Comparison of ENCODE assay signal across 11 mouse cellular contexts in the genomic region with DNA sequence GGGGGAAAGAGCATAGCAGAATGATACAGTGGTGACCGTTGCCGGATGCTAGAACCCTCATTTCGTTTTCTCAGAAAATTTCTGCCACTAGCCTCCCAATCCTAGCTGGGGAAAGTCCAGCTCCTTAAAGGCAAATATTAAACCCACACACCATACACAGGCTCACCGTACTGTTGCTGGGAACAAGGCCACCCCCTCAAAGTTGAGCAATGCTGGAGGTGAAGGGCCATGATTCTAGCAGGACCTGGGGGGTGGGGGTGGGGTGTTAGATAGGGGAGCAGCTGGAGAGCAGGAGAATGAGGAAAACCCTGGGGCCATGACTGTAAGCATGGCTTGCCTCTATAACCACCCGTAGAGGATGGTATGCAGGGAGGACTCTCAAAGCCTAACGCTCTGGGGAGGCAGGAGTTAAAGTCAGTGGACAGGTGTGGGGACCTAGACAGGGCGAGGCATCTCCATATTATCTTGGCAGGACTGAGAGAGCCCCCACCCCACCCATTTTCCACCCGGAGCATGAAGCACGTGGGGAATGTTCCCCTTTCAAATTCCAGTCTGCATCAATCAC. TPM values are rescaled to one million over a fixed set of nuclear protein-coding genes. Genes with fewer than 3 reads are reported as not detected.
DNase-seq lines count a peak whose midpoint lies in the region; ATAC-seq and TF ChIP-seq lines count a peak whose summit lies in the region.
"Had no signal": no experiment of that assay in that cellular context is flagged by ENCODE, and none has a peak within 500 bp of the region (broad histone marks: within the 10 kb centered on the region; RNA-seq: fewer than 3 reads in every experiment).

No protein-coding gene starts in this region.

- ATAC-seq in heart, embryonic 16.5 days (replicated peaks; ENCODE audit: extremely low read depth, insufficient read depth, low FRiP score) = no peak
- ATAC-seq in hindbrain, embryonic 12.5 days (ENCODE audit: low FRiP score) = no peak
- ATAC-seq in liver, embryonic 16.5 days (ENCODE audit: low read depth) = peak; percentile 69
- ATAC-seq in megakaryocyte progenitor cell, adult 5-6 weeks (replicated peaks; ENCODE audit: poor library complexity) = no peak
- ATAC-seq in megakaryocyte, adult 5-6 weeks (ENCODE audit: poor library complexity, severe bottlenecking) = no peak
- ATAC-seq: inflammation-experienced regulatory T-cells, adult 6 months had no signal

- H3K27me3 ChIP-seq in heart, embryonic 16.5 days (ENCODE audit: control insufficient read depth, insufficient read depth, low read length) = peaks cover 44% of the 10 kb centered on the region
- peaks cover 20% of the 10 kb centered on the region for H3K27me3 ChIP-seq in heart, adult 2 months (ENCODE audit: control insufficient read depth, insufficient read depth, low read length)
- H3K27me3 ChIP-seq in hindbrain, embryonic 12.5 days = peaks cover 70% of the 10 kb centered on the region
- peaks cover 63% of the 10 kb centered on the region for H3K27me3 ChIP-seq in liver, embryonic 16.5 days (ENCODE audit: control insufficient read depth, insufficient read depth, low read depth, low read length)

- TF ChIP-seq CTCF in heart, adult 2 months (IDR thresholded peaks at IDR 0.05) = no peak
- no peak for TF ChIP-seq CTCF in brain, embryonic 14.5 days (IDR thresholded peaks at IDR 0.05; ENCODE audit: borderline replicate concordance, extremely low read depth, insufficient read depth, insufficient read length)

- 12% methylated on average over 9 of the region's 9 CpGs for WGBS in heart, embryonic 16.5 days
- WGBS in heart, adult 2 months = 32% methylated on average over 9 of the region's 9 CpGs
- 5% methylated on average over 9 of the region's 9 CpGs for WGBS in hindbrain, embryonic 12.5 days
- 7% methylated on average over 9 of the region's 9 CpGs for WGBS in liver, embryonic 16.5 days (ENCODE audit: insufficient replicate concordance)

- H3K4me2 ChIP-seq in heart, embryonic 16.5 days (ENCODE audit: low read depth, low read length) = peak overlapping the region; percentile 52
- peak overlapping the region; percentile 34; the same call in 1 of the 2 replicates for H3K4me2 ChIP-seq in hindbrain, embryonic 12.5 days (replicated peaks)
- peak overlapping the region; percentile 49 for H3K4me2 ChIP-seq in liver, embryonic 16.5 days (ENCODE audit: low read depth, low read length)

- peaks cover 9% of the 10 kb centered on the region for H3K9me3 ChIP-seq in heart, embryonic 16.5 days (replicated peaks; ENCODE audit: control insufficient read depth, low read length)
- peaks cover 12% of the 10 kb centered on the region for H3K9me3 ChIP-seq in hindbrain, embryonic 12.5 days (replicated peaks)
- H3K9me3 ChIP-seq in liver, embryonic 16.5 days (replicated peaks; ENCODE audit: control insufficient read depth, low read length) = peaks cover 3% of the 10 kb centered on the region; the same call in 1 of the 2 replicates

- DNase-seq in heart, adult 2 months = no peak
- peak; percentile 6 for DNase-seq in brain, embryonic 14.5 days (ENCODE audit: low read depth)
- DNase-seq in cerebellum, adult 9-11 months = no peak

- H3K4me3 ChIP-seq in heart, embryonic 16.5 days (ENCODE audit: low read length) = peak overlapping the region; percentile 54
- no peak overlapping the region for H3K4me3 ChIP-seq in heart, adult 2 months
- peak overlapping the region; percentile 22; the same call in 1 of the 2 replicates for H3K4me3 ChIP-seq in hindbrain, embryonic 12.5 days
- no peak overlapping the region for H3K4me3 ChIP-seq in liver, embryonic 16.5 days (ENCODE audit: low read depth, low read length)

- no peak overlapping the region for H3K27ac ChIP-seq in heart, embryonic 16.5 days (ENCODE audit: low read length)
- H3K27ac ChIP-seq in heart, adult 2 months = no peak overlapping the region
- H3K27ac ChIP-seq in hindbrain, embryonic 12.5 days = no peak overlapping the region
- H3K27ac ChIP-seq in liver, embryonic 16.5 days (ENCODE audit: low read length) = peak overlapping the region; percentile 24; the same call in 1 of the 2 replicates

- intact Hi-C loops in heart, adult 2 months (cut with DNase I) = no loop called here

- H3K79me2 ChIP-seq in heart, adult 2 months (replicated peaks; ENCODE audit: control insufficient read depth, insufficient read depth, low read length) = no peaks in the 10 kb centered on the region

- no peak for TF ChIP-seq POLR2A in heart, adult 2 months (IDR thresholded peaks at IDR 0.05; ENCODE audit: insufficient read depth, low read depth, low read length)
- TF ChIP-seq POLR2A in brain, embryonic 14.5 days (IDR thresholded peaks at IDR 0.05; ENCODE audit: borderline replicate concordance, extremely low read depth, insufficient read depth, insufficient read length, poor library complexity, severe bottlenecking) = no peak

- H3K4me1 ChIP-seq in heart, embryonic 16.5 days (ENCODE audit: control insufficient read depth, insufficient read depth, low read length) = no peaks in the 10 kb centered on the region; the same call in 1 of the 2 replicates
- H3K4me1 ChIP-seq in heart, adult 2 months (ENCODE audit: control insufficient read depth, insufficient read depth, low read length) = peaks cover 5% of the 10 kb centered on the region
- H3K4me1 ChIP-seq in hindbrain, embryonic 12.5 days = peaks cover 14% of the 10 kb centered on the region
- H3K4me1 ChIP-seq in liver, embryonic 16.5 days (ENCODE audit: control insufficient read depth, low read depth, low read length) = no peaks in the 10 kb centered on the region

- H3K9ac ChIP-seq in heart, embryonic 16.5 days (ENCODE audit: low read length) = peak overlapping the region; percentile 77
- no peak overlapping the region for H3K9ac ChIP-seq in heart, adult 2 months (ENCODE audit: low read depth, low read length)
- H3K9ac ChIP-seq in hindbrain, embryonic 12.5 days = no peak overlapping the region
- no peak overlapping the region for H3K9ac ChIP-seq in liver, embryonic 16.5 days (ENCODE audit: low read depth, low read length)

- H3K36me3 ChIP-seq in heart, embryonic 16.5 days (ENCODE audit: control insufficient read depth, insufficient read depth) = peaks cover 12% of the 10 kb centered on the region
- no peaks in the 10 kb centered on the region for H3K36me3 ChIP-seq in heart, adult 2 months (ENCODE audit: control insufficient read depth, insufficient read depth, low read length)
- no peaks in the 10 kb centered on the region for H3K36me3 ChIP-seq in hindbrain, embryonic 12.5 days
- H3K36me3 ChIP-seq in liver, embryonic 16.5 days (ENCODE audit: control insufficient read depth, insufficient read depth) = no peaks in the 10 kb centered on the region; the same call in 1 of the 2 replicates

- no peak for TF ChIP-seq EP300 in heart, adult 2 months (IDR thresholded peaks at IDR 0.05; ENCODE audit: insufficient read depth, low read depth, low read length)

RNA-seq across cellular contexts. Expression of gene Igf2, which starts 2.1 kb away (rescaled TPM):
- 914 and 1,144 TPM in 2 replicates for polyA plus RNA-seq in heart, embryonic 16.5 days (2015; fragmentation: Nextera tagmentation; extraction: Ambion mirVana)
- 10 to 100 TPM; 60.0 to 75.2 TPM for total RNA-seq in heart, adult 2 months (2021)
- 64.5 and 80.0 TPM in 2 replicates for polyA plus RNA-seq in heart, adult 2 months (2012; rRNA removed)
- polyA plus RNA-seq in brain, embryonic 14.5 days (2012; rRNA removed) = 234 and 457 TPM in 2 replicates
- polyA plus RNA-seq in hindbrain, embryonic 12.5 days (2016; fragmentation: Nextera tagmentation; extraction: Ambion mirVana) = 323 and 363 TPM in 2 replicates
- polyA plus RNA-seq in liver, embryonic 16.5 days (2015; fragmentation: Nextera tagmentation; extraction: Ambion mirVana) = 602 and 693 TPM in 2 replicates
- total RNA-seq in megakaryocyte progenitor cell, adult 5-6 weeks (2015) = not detected in 2 replicates
- not detected in 2 replicates for total RNA-seq in megakaryocyte progenitor cell, adult 5-6 weeks (2017)
- 0.05 TPM in 1 of 2 replicates, not detected in the other for total RNA-seq in megakaryocyte, adult 5-6 weeks (2015)
- not detected in 2 replicates for total RNA-seq in megakaryocyte, adult 5-6 weeks (2017)

RNA-seq across cellular contexts. Expression of gene Gm49394, which starts 5.2 kb away (rescaled TPM):
- 0.32 TPM in 1 of 2 replicates, not detected in the other for polyA plus RNA-seq in heart, embryonic 16.5 days (2015; fragmentation: Nextera tagmentation; extraction: Ambion mirVana)
- not detected for total RNA-seq in heart, adult 2 months (2021)
- polyA plus RNA-seq in heart, adult 2 months (2012; rRNA removed) = not detected in 2 replicates
- polyA plus RNA-seq in brain, embryonic 14.5 days (2012; rRNA removed) = 0.06 and 0.34 TPM in 2 replicates
- not detected in 2 replicates for polyA plus RNA-seq in hindbrain, embryonic 12.5 days (2016; fragmentation: Nextera tagmentation; extraction: Ambion mirVana)
- not detected in 2 replicates for polyA plus RNA-seq in liver, embryonic 16.5 days (2015; fragmentation: Nextera tagmentation; extraction: Ambion mirVana)
- total RNA-seq in megakaryocyte progenitor cell, adult 5-6 weeks (2015) = not detected in 2 replicates
- total RNA-seq in megakaryocyte progenitor cell, adult 5-6 weeks (2017) = not detected in 2 replicates
- total RNA-seq in megakaryocyte, adult 5-6 weeks (2015) = not detected in 2 replicates
- total RNA-seq in megakaryocyte, adult 5-6 weeks (2017) = not detected in 2 replicates
- total RNA-seq: left cerebral cortex, postnatal 36 days had no signal
- polyA plus RNA-seq: inflammation-experienced regulatory T-cells, adult 6 months; neural tube, embryonic 14.5 days had no signal

Comparison
In these comparisons a context has a peak if more than half of its experiments do, and no peak if none do; other contexts are left out.
1. H3K4me3 ChIP-seq: peak in heart, embryonic 16.5 days (single experiment) and hindbrain, embryonic 12.5 days (single experiment); none in heart, adult 2 months (single experiment) and liver, embryonic 16.5 days (single experiment).
2. Peak in every context shown above with its lines, with median percentiles within 50 percentile points of each other: H3K4me2 ChIP-seq.